Mouse (Mus musculus) embryonic facial prominence, embryonic 11.5 days (tissue): ENCODE data around the gene Sorcs2. TPM values are rescaled to one million over a fixed set of nuclear protein-coding genes. Genes with fewer than 3 reads are reported as not detected.
A peak's percentile ranks its signal among the peaks of the same experiment; 100 is the strongest.

Experiments used
- ATAC-seq: fragments of 200-750 bp; cut with Nextera tagmentation; replicated peaks from 2 replicates; pipeline ENCODE4 v1.8.0; 2017; ENCODE audit warnings: low read depth; ENCODE audit not compliant: insufficient number of reproducible peaks, low FRiP score, low TSS enrichment
- DNase-seq: peaks from one replicate; pipeline ENCODE4 v3.0.0-alpha.2; 2015; ENCODE audit warnings: low spot score
- H3K27ac ChIP-seq: fragments of 300-500 bp; sonication (generic); replicated peaks from 2 replicates; pipeline ENCODE4 v1.5.1; 2014; ENCODE audit warnings: mild to moderate bottlenecking, low read depth, low read length, control low read depth
- H3K27me3 ChIP-seq: fragments of 300-500 bp; sonication (generic); 2 replicates; pipeline ENCODE4 v1.6.1; 2014; ENCODE audit warnings: mild to moderate bottlenecking, low read length, moderate library complexity, mixed read lengths; ENCODE audit not compliant: control insufficient read depth, insufficient read depth
- H3K36me3 ChIP-seq: fragments of 300-500 bp; sonication (generic); replicated peaks from 2 replicates; pipeline ENCODE4 v1.6.1; 2014; ENCODE audit warnings: low read depth, mild to moderate bottlenecking, low read length, moderate library complexity, mixed read lengths; ENCODE audit not compliant: control insufficient read depth, insufficient read depth
- H3K4me1 ChIP-seq: fragments of 300-500 bp; sonication (generic); 2 replicates; pipeline ENCODE4 v1.6.1; 2014; ENCODE audit warnings: low read length, mixed read lengths; ENCODE audit not compliant: control insufficient read depth, insufficient read depth
- H3K4me2 ChIP-seq: fragments of 300-500 bp; sonication (generic); 2 replicates; pipeline ENCODE4 v1.6.1; 2014; ENCODE audit warnings: low read depth, mild to moderate bottlenecking, control low read depth, low read length, moderate library complexity
- H3K4me3 ChIP-seq: fragments of 300-500 bp; sonication (generic); 2 replicates; pipeline ENCODE4 v1.5.1; 2014; ENCODE audit warnings: low read depth, low read length, control low read depth
- H3K9ac ChIP-seq: fragments of 300-500 bp; sonication (generic); replicated peaks from 2 replicates; pipeline ENCODE4 v1.6.1; 2014; ENCODE audit warnings: mild to moderate bottlenecking, control low read depth, low read length
- H3K9me3 ChIP-seq: fragments of 300-500 bp; sonication (generic); replicated peaks from 2 replicates; pipeline ENCODE4 v1.6.1; 2016; ENCODE audit warnings: mild to moderate bottlenecking, low read length, inconsistent platforms, mixed read lengths; ENCODE audit not compliant: control insufficient read depth
- WGBS: fragments of 180-500 bp; shearing (Covaris S2); extraction: QIAGEN DNeasy Blood & Tissue Kit; methylation state at CpG from one replicate; pipeline ENCODE4 v1.1.7; 2014; 5-methylcytosine and 5-hydroxymethylcytosine counted together
- polyA plus RNA-seq: library from polyadenylated mRNA; unstranded; fragments of >200 nt; fragmentation: Nextera tagmentation; extraction: Ambion mirVana; gene quantifications from 2 replicates; pipeline ENCODE4 v1.2.1, GENCODE M21; 2014

The Sorcs2 gene
- polyA plus RNA-seq, 1 experiment from 2014 or later: 4.6 TPM

DNA sequence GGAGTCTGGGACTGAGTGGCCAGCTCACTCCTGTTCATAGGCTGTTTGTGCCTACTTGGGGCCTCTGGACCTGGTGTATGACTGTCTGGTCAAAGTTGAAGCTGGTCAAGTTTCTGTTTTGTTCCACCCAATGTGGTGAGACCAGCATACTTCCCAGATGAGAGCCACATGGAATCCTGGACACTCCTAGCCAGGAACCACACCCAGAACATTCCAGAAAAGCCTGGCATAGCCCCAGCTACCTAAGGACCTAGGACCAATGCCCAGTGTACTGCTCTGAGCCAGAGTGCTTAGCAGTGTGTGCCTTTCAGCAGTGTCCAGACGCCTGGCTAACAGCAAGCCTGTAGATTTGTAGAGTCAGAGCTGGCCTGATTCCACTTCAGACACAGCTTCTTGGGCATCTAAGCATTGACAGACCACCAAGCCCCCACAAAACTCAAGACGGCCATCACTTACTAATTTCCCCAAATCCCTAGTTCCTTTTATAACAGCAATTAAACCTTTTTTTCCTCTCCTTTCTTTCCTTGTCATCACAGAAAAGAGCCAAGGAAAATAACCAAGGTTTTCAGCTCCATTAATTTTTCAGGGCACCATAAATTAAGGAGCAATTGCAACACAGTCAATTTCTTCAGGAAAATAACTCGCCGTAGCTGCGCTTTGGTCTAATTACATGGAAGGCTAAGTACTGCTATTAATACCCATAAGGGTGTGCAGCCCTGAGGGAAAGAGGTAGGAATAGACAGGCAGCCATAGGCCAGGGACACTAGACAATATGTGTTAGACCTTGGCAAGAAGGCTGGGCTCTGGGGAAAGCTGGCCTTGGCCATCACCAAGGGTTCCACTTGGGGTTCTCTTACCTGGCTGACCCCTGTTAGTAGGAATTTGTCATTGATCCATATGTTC is 322.5 kb downstream of the Sorcs2 start:
- no peak overlapping the region for H3K4me3 ChIP-seq
- no peak overlapping the region for H3K4me2 ChIP-seq
- no peak overlapping the region for H3K27ac ChIP-seq
- no peaks in the 10 kb centered on the region for H3K4me1 ChIP-seq
- no peaks in the 10 kb centered on the region for H3K36me3 ChIP-seq
- DNase-seq: no peak
- no peak for ATAC-seq
- no peaks in the 10 kb centered on the region for H3K27me3 ChIP-seq
- no peaks in the 10 kb centered on the region for H3K9me3 ChIP-seq
- no peak overlapping the region for H3K9ac ChIP-seq
- WGBS: 78% methylated on average over 5 of the region's 5 CpGs

DNA sequence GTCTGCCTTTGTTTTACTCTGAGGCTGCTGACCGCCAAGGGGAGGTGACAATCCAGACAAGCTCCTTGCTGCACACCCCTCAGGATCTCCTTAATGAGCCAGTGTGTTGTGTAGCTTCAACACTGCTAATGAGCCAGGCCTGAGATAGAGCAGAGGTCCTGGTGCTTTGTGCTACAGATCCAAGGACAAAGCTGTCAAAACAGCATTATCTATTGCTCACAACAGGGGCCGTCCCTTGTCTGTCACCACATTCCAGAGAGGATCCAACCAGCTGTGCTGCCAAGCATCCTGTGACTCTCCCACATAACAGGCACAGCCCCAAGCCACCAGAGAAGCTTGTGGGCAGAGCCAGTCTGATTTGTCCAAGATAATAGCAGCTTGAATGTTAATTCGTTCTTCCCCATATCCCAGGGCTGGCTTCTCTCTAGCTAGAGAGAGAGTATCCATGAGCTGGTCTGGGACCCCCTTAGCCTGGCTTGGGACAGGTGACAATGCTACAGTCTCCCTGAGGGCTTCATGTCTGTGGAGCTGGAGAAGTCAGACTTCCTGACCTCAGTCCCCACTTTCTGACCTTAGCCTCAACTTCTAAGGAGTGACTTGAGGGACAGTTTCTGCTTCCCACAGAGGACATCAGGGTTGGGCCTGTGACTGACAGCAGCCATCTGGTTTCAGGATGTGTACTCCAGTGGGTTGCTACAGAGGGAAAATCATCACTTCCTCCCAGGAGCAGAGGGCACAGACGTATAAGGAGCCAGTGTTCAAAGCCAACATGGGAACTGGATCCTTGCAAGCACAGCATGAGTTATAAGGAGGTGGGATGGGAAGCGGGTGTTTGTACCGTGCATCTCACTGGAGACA is 328.2 kb downstream of the Sorcs2 start:
- Histone ChIP-seq H3K4me3 (no peak overlapping the region), H3K9me3 (no peaks in the 10 kb centered on the region), H3K36me3 (no peaks in the 10 kb centered on the region), H3K27me3 (no peaks in the 10 kb centered on the region), H3K4me1 (no peaks in the 10 kb centered on the region), H3K4me2 (no peak overlapping the region), H3K27ac (no peak overlapping the region), H3K9ac (no peak overlapping the region; the same call in 1 of the 2 replicates)
- DNase-seq (no peak), ATAC-seq (no peak; the same call in 1 of the 2 replicates)
- 43% methylated on average over 6 of the region's 6 CpGs for WGBS

DNA sequence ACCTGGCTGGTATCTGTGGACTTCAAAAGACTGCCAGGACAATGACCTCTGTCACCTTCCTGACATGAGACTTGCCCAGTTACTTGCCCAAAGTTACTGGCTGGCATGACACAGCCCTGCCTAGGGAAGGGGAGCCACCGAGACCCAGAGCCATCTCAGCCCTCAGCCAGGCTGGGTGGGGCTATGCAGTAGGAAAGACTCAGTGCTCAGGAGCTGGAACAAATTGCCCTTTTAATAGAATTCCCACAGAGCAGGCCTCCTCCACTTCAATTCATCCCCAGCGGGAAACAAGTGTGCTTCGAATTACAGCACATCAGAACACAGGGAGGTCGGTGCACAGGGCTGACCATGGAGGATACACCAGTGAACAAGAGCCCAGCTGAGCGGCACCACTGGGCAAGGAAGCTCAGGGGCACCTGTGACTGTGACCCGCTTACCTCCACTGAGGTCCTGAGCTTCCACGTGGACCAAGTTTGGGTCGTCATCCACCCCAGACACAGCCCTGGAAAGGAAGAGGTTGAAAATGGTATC is 330.2 kb downstream of the Sorcs2 start:
- no peaks in the 10 kb centered on the region for H3K9me3 ChIP-seq
- no peaks in the 10 kb centered on the region for H3K4me1 ChIP-seq
- DNase-seq (peak; percentile 37), ATAC-seq (no peak)
- H3K27ac ChIP-seq: no peak overlapping the region
- H3K9ac ChIP-seq: no peak overlapping the region
- 28% methylated on average over 8 of the region's 8 CpGs for WGBS
- H3K36me3 ChIP-seq: no peaks in the 10 kb centered on the region
- no peak overlapping the region for H3K4me2 ChIP-seq
- H3K4me3 ChIP-seq: no peak overlapping the region
- H3K27me3 ChIP-seq: no peaks in the 10 kb centered on the region

GRCm38 (mm10) chr5:36057804-36058322 is 340.1 kb downstream of the Sorcs2 start:
- H3K27me3 ChIP-seq: no peaks in the 10 kb centered on the region
- no peak overlapping the region for H3K4me2 ChIP-seq
- H3K27ac ChIP-seq: no peak overlapping the region
- no peaks in the 10 kb centered on the region for H3K9me3 ChIP-seq
- H3K9ac ChIP-seq: no peak overlapping the region
- no peak for DNase-seq
- no peak overlapping the region for H3K4me3 ChIP-seq
- H3K36me3 ChIP-seq: no peaks in the 10 kb centered on the region
- no peak for ATAC-seq
- no peaks in the 10 kb centered on the region for H3K4me1 ChIP-seq
- 91% methylated on average over 14 of the region's 14 CpGs for WGBS

GRCm38 (mm10) chr5:36056921-36057320 is 341.0 kb downstream of the Sorcs2 start:
- no peaks in the 10 kb centered on the region for H3K9me3 ChIP-seq
- H3K27ac ChIP-seq: no peak overlapping the region
- H3K36me3 ChIP-seq: no peaks in the 10 kb centered on the region
- DNase-seq (no peak), ATAC-seq (no peak)
- 84% methylated on average over 2 of the region's 2 CpGs for WGBS
- no peaks in the 10 kb centered on the region for H3K4me1 ChIP-seq
- H3K27me3 ChIP-seq: no peaks in the 10 kb centered on the region
- H3K9ac ChIP-seq: no peak overlapping the region
- no peak overlapping the region for H3K4me2 ChIP-seq
- no peak overlapping the region for H3K4me3 ChIP-seq

GRCm38 (mm10) chr5:36055876-36056275 is 342.1 kb downstream of the Sorcs2 start:
- Histone ChIP-seq H3K9me3 (no peaks in the 10 kb centered on the region), H3K4me2 (no peak overlapping the region), H3K4me3 (no peak overlapping the region), H3K27ac (no peak overlapping the region), H3K9ac (no peak overlapping the region), H3K36me3 (no peaks in the 10 kb centered on the region), H3K27me3 (no peaks in the 10 kb centered on the region), H3K4me1 (no peaks in the 10 kb centered on the region)
- DNase-seq (no peak), ATAC-seq (no peak)
- 83% methylated on average over 14 of the region's 14 CpGs for WGBS

DNA sequence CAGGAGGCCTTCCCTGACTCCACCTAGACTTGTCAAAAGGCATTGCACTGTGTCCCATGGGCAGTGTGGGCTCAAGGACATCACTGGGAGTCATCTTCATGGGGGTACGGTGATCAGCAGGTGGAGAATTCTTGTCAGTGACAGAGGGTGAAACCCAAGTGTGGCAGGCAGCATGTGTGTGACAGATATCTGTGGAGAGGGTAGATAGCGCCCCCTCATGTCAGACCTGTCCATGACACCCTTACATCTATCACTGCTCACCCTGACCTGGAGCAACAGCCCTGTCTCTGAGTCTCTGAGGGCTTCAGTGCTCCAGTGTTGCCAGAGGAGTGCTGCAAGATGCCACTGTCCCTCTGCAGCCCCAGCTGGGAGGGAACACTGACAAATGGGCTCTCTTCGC is 343.4 kb downstream of the Sorcs2 start:
- no peaks in the 10 kb centered on the region for H3K27me3 ChIP-seq
- H3K4me3 ChIP-seq: no peak overlapping the region
- no peak overlapping the region for H3K9ac ChIP-seq
- WGBS: 73% methylated on average over 3 of the region's 3 CpGs
- no peaks in the 10 kb centered on the region for H3K36me3 ChIP-seq
- H3K4me2 ChIP-seq: no peak overlapping the region
- H3K9me3 ChIP-seq: no peaks in the 10 kb centered on the region
- H3K4me1 ChIP-seq: no peaks in the 10 kb centered on the region
- ATAC-seq: no peak
- no peak overlapping the region for H3K27ac ChIP-seq
- no peak for DNase-seq
